ENCODE assay signal across 18 mouse cellular contexts in genomic region chr10:99575294-99575693, GRCm38 (mm10).
DNase-seq lines count a peak whose midpoint lies in the region; ATAC-seq lines count a peak whose summit lies in the region.
"Had no signal": no experiment of that assay in that cellular context is flagged by ENCODE, and none has a peak within 500 bp of the region (broad histone marks: within the 10 kb centered on the region; RNA-seq: fewer than 3 reads in every experiment).

No protein-coding gene starts in this region.

- WGBS in neural tube, embryonic 13.5 days, result 61% methylated on average over 7 of the region's 7 CpGs
- WGBS in midbrain, embryonic 12.5 days, result 49% methylated on average over 7 of the region's 7 CpGs

- no peaks in the 10 kb centered on the region for H3K36me3 ChIP-seq in neural tube, embryonic 13.5 days
- H3K36me3 ChIP-seq in midbrain, embryonic 12.5 days, result no peaks in the 10 kb centered on the region
- H3K36me3 ChIP-seq: embryonic facial prominence, embryonic 12.5 days; heart, embryonic 15.5 days; limb, embryonic 13.5 days had no signal

- no peaks in the 10 kb centered on the region for H3K9me3 ChIP-seq in neural tube, embryonic 13.5 days
- no peaks in the 10 kb centered on the region for H3K9me3 ChIP-seq in midbrain, embryonic 12.5 days
- H3K9me3 ChIP-seq: embryonic facial prominence, embryonic 12.5 days; heart, embryonic 15.5 days; limb, embryonic 13.5 days had no signal

- no peak overlapping the region for H3K27ac ChIP-seq in neural tube, embryonic 13.5 days (replicated peaks)
- 0 out of 2 replicates have a peak overlapping the region, but pooled peaks have one; percentile 25 for H3K27ac ChIP-seq in midbrain, embryonic 12.5 days (replicated peaks)
- H3K27ac ChIP-seq: embryonic facial prominence, embryonic 12.5 days; heart, adult 2 months; heart, embryonic 15.5 days; left cerebral cortex, adult 2 months; limb, embryonic 13.5 days; liver, embryonic 14.5 days had no signal

- H3K27me3 ChIP-seq in neural tube, embryonic 13.5 days, result no peaks in the 10 kb centered on the region
- 0 out of 2 replicates have a peak, but pooled peaks cover 4% of the 10 kb centered on the region for H3K27me3 ChIP-seq in midbrain, embryonic 12.5 days
- H3K27me3 ChIP-seq: embryonic facial prominence, embryonic 12.5 days; heart, embryonic 15.5 days had no signal

- H3K9ac ChIP-seq in neural tube, embryonic 13.5 days, result no peak overlapping the region
- no peak overlapping the region for H3K9ac ChIP-seq in midbrain, embryonic 12.5 days (replicated peaks)
- H3K9ac ChIP-seq: embryonic facial prominence, embryonic 12.5 days; heart, embryonic 15.5 days; limb, embryonic 13.5 days; liver, embryonic 14.5 days had no signal

- no peak overlapping the region for H3K4me2 ChIP-seq in neural tube, embryonic 13.5 days
- H3K4me2 ChIP-seq in midbrain, embryonic 12.5 days (replicated peaks), result no peak overlapping the region
- H3K4me2 ChIP-seq: embryonic facial prominence, embryonic 12.5 days; heart, embryonic 15.5 days; limb, embryonic 13.5 days had no signal

- peaks cover 11% of the 10 kb centered on the region for H3K4me1 ChIP-seq in neural tube, embryonic 13.5 days (replicated peaks)
- peaks cover 10% of the 10 kb centered on the region; the same call in 1 of the 2 replicates for H3K4me1 ChIP-seq in midbrain, embryonic 12.5 days
- H3K4me1 ChIP-seq: heart, embryonic 15.5 days had no signal

- intact Hi-C loops in gastrocnemius, postnatal 14 days (cut with DNase I; ENCODE audit: low total_unique reads), result no loop called here

- 0 out of 2 replicates have a peak, but pooled peaks have one; percentile 32 for ATAC-seq in neural tube, embryonic 13.5 days (ENCODE audit: low read depth)
- ATAC-seq in midbrain, embryonic 12.5 days (ENCODE audit: low FRiP score, low read depth), result no peak

- H3K4me3 ChIP-seq in neural tube, embryonic 13.5 days, result no peak overlapping the region
- H3K4me3 ChIP-seq in midbrain, embryonic 12.5 days, result no peak overlapping the region
- H3K4me3 ChIP-seq: embryonic facial prominence, embryonic 12.5 days; heart, adult 2 months; heart, embryonic 15.5 days; left cerebral cortex, adult 2 months; limb, embryonic 13.5 days had no signal

- DNase-seq in embryo, embryonic 10 days (ENCODE audit: low spot score), result peak; percentile 71
- DNase-seq in embryo, embryonic 9.5 days (ENCODE audit: extremely low spot score), result no peak
- no peak for DNase-seq in neural tube, embryonic 10.5 days (ENCODE audit: extremely low spot score, low spot score)
- peak; percentile 38 for DNase-seq in retina, postnatal 1 day
- no peak for DNase-seq in gastrocnemius, postnatal 14 days
- DNase-seq in right cerebral cortex, adult 2 months (ENCODE audit: low spot score in 2 of 2), result no peak
- DNase-seq: adrenal gland, postnatal 10 days; cerebellum, adult 8-10 months; heart, adult 2 months; kidney, adult 11 months; kidney, postnatal 14 days had no signal

Comparison
In these comparisons a context has a peak if more than half of its experiments do, and no peak if none do; other contexts are left out.
1. DNase-seq: peak in embryo, embryonic 10 days (single experiment) and retina, postnatal 1 day (single experiment); none in embryo, embryonic 9.5 days (single experiment), neural tube, embryonic 10.5 days (single experiment), gastrocnemius, postnatal 14 days (single experiment) and right cerebral cortex, adult 2 months (0 of 2).